Mouse (Mus musculus): ENCODE measurements around the gene Gm9736. TPM values are rescaled to one million over a fixed set of nuclear protein-coding genes. Genes with fewer than 3 reads are reported as not detected.
"Not testable (repeated sequence)": the region's sequence is repeated elsewhere in the genome, so short reads cannot be mapped to it uniquely, and the experiment has no call there.

Gene Gm9736
- not detected in 2 replicates for polyA plus RNA-seq (2015; fragmentation: Nextera tagmentation; extraction: Ambion mirVana)

DNA sequence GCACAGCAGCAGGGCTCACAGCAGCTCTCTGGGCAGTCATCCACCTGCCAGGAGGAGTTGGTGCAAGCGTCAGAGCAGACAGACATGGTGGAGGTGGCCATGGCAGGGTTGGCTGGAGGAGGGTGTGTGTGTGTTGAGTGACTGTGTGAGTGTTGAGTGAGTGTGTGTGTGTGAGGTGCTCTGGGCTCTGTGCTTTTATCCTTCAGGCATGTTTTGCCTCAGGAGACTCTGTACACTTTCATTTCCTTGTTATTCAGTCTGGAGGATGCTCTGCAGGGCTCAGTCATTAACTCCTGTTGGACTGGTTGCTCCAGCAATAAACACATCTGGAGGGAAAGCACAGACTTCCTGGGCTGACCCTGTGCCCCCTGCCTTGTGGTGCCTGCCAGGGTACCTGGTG is at the start of gene Gm9736:
Gm9736 (minus strand) TSS at position 101 of the 400 bp plus-strand sequence.
- H3K9ac ChIP-seq; H3K36me3 ChIP-seq; H3K27ac ChIP-seq; ATAC-seq (ENCODE audit: insufficient read depth, low FRiP score, low read depth); H3K4me1 ChIP-seq; H3K9me3 ChIP-seq; H3K27me3 ChIP-seq (replicated peaks); H3K4me3 ChIP-seq (replicated peaks); H3K4me2 ChIP-seq: not testable (repeated sequence)
- 62% methylated on average over 1 of the region's 1 CpGs for WGBS

DNA sequence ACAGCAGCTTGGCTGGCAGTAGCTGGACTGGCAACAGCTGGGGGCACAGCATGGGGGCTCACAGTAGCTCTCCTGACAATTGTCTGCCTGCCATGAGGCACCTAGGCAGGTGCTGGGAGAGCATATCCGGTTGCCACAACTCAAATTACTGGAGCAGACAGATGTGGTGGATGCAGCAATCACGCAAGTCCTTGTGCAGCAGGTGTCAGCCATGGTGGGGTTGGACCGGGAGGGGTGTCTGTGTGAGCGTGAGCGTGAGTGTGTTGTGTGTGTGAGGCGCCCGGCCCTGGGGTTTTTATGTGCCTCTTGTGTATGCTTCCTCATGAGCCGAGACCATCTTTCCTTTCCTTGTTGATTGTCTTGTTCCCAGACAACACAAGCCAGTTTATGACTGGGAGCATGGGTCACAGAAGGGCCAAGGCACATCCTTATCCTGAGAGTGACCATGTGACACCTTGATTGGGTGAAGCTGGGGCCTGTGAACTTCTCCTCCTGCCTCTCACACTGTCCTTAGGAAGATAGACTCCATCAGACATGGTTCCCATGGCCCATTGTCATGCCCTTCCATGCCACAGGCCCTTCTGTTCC is 47.9 kb upstream of the Gm9736 start, which contains the start of gene Gm19668:
Gm19668 (minus strand) TSS at position 213 of the 588 bp plus-strand sequence.
- Histone ChIP-seq H3K27me3 (replicated peaks) (no peaks in the 10 kb centered on the region), H3K4me2 (no peak within 1 kb of the TSS), H3K27ac (no peak within 1 kb of the TSS), H3K4me1 (0 out of 2 replicates have a peak, but pooled peaks cover 4% of the 10 kb centered on the region), H3K9me3 (no peaks in the 10 kb centered on the region), H3K36me3 (no peaks in the 10 kb centered on the region), H3K9ac (no peak within 1 kb of the TSS), H3K4me3 (replicated peaks) (no peak within 1 kb of the TSS)
- ATAC-seq (ENCODE audit: insufficient read depth, low FRiP score, low read depth), result no peak
- 68% methylated on average over 8 of the region's 8 CpGs for WGBS

DNA sequence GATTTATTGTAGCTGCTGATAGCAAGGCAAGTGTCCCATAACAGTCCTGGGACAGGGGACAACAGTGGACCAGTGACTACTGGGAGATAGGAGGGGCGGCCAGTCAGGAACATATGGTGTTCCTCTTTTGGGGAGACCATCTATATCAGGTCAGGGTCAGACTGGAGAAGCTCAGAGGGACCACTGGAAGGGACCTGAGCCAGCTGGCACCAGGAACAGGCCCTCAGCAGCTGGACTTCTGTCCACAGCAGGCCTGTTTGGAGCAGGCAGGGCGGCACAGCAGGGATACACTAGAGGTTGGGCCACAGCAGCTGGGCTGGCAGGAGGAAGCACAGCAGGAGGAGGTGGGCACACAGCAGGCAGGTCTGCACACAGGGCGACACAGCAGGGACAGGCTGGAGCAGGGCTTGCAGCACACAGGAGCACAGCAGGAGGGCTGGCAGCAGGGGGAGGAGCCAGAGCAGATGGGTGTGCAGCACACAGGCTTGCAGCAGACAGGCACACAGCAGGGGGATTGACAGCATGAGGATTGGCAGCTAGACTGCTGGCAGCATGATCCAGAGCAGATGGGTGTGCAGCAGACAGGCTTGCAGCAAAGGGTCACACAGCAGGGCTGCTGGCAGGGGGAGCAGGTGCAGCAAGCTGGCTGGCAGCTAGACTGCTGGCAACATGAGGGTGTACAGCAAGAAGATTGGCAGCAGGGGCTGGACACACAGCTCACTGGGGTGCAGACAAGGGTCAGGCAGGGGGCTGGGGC is 47.2 kb upstream of the Gm9736 start:
- not testable (repeated sequence) for H3K9ac ChIP-seq; ATAC-seq (ENCODE audit: insufficient read depth, low FRiP score, low read depth); H3K9me3 ChIP-seq; H3K27ac ChIP-seq; H3K4me1 ChIP-seq; H3K36me3 ChIP-seq; H3K4me3 ChIP-seq (replicated peaks); H3K4me2 ChIP-seq; H3K27me3 ChIP-seq (replicated peaks)
- WGBS, result 53% methylated on average over 3 of the region's 3 CpGs

DNA sequence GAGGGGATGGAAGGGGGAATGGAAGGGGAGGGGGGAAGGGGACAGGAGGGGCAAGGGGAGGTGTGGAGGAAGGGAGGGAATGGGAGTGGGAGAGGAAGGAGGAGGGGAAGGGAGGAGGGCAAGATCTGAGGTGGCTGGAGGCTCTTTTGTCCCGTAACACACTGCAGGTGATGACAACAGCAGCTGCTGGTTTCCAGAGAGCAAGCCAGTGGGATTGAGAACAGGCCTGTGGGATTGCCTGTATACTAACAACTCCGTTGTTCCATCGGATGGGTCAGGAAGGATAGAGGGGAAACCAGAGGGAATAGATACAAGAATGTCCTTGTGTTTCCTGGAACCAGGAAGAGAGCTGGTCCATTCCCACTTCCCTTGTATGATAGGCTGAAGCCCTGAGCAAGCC is 46.5 kb upstream of the Gm9736 start:
- H3K27ac ChIP-seq, result no peak overlapping the region
- no peak overlapping the region for H3K4me3 ChIP-seq (replicated peaks)
- 0 out of 2 replicates have a peak, but pooled peaks cover 4% of the 10 kb centered on the region for H3K4me1 ChIP-seq
- no peaks in the 10 kb centered on the region for H3K36me3 ChIP-seq
- ATAC-seq (ENCODE audit: insufficient read depth, low FRiP score, low read depth), result no peak
- no peak overlapping the region for H3K4me2 ChIP-seq
- no peaks in the 10 kb centered on the region for H3K9me3 ChIP-seq
- WGBS, result 24% methylated on average over 3 of the region's 3 CpGs
- H3K9ac ChIP-seq, result no peak overlapping the region
- no peaks in the 10 kb centered on the region for H3K27me3 ChIP-seq (replicated peaks)

DNA sequence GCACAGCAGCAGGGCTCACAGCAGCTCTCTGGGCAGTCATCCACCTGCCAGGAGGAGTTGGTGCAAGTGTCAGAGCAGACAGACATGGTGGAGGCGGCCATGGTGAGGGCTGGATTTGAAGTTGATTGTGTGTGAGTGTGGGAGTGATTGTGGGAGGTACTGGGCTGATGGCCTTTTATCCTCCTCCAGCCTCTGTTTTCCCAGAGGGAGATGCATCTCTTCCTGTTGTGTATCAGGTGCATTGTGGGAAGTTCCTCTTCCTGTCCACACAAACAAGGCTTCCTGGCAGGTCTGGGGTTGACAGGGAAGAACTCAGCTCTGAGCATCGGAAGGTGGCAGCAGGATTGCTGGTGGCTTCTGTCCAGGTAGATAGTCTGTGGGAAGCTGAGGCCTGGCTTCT is 43.8 kb upstream of the Gm9736 start, which contains the start of gene Gm9639:
Gm9639 (minus strand) TSS at position 101 of the 400 bp plus-strand sequence.
- no peak within 1 kb of the TSS for H3K9ac ChIP-seq
- ATAC-seq (ENCODE audit: insufficient read depth, low FRiP score, low read depth), result no peak
- 0 out of 2 replicates have a peak, but pooled peaks cover 4% of the 10 kb centered on the region for H3K4me1 ChIP-seq
- no peak within 1 kb of the TSS for H3K4me2 ChIP-seq
- WGBS, result 34% methylated on average over 2 of the region's 2 CpGs
- no peak within 1 kb of the TSS for H3K27ac ChIP-seq
- no peaks in the 10 kb centered on the region for H3K36me3 ChIP-seq
- H3K27me3 ChIP-seq (replicated peaks), result no peaks in the 10 kb centered on the region
- H3K9me3 ChIP-seq, result no peaks in the 10 kb centered on the region
- H3K4me3 ChIP-seq (replicated peaks), result no peak within 1 kb of the TSS

DNA sequence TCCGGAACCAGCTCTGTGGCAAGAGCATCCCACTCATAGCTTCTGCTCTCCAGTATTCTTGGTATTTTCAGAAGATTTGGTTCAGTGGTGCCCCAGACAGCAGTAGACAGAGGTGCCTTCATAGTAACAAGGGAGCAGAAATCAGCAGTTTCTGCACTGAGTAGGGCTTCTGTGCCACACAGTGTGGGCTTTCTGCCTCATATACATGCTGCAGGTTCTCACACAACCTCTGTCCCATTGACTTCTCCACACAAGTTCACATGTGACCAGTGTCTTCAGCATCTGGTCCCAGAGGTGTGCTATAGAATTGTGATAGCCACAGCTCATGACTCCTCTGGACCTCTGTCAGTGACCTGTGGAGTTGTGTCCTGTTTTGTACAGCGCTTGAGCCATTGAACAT is 37.5 kb upstream of the Gm9736 start:
- H3K4me2 ChIP-seq, result no peak overlapping the region

DNA sequence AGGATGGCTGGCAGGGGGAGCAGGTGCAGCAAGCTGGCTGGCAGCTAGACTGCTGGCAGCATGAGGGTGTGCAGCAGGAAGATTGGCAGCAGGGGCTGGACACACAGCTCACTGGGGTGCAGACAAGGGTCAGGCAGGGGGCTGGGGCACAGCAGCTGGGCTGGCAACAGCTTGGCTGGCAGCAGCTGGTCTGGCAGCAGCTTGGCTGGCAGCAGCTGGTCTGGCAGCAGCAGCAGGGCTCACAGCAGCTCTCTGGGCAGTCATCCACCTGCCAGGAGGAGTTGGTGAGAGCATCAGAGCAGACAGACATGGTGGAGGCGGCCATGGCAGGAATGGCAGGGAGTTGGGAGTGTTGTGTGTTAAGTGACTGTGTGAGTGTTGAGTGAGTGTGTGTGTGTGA is 36.7 kb upstream of the Gm9736 start, which contains the start of gene Gm7137:
Gm7137 (minus strand) TSS at position 325 of the 400 bp plus-strand sequence.
- not testable (repeated sequence) for H3K4me2 ChIP-seq; H3K36me3 ChIP-seq; H3K9me3 ChIP-seq; H3K27me3 ChIP-seq (replicated peaks); ATAC-seq (ENCODE audit: insufficient read depth, low FRiP score, low read depth); H3K27ac ChIP-seq; H3K4me1 ChIP-seq; H3K4me3 ChIP-seq (replicated peaks); H3K9ac ChIP-seq
- 36% methylated on average over 1 of the region's 1 CpGs for WGBS

More for the DNA sequence above, 37.5 kb upstream of the Gm9736 start:
- no peaks in the 10 kb centered on the region for H3K36me3 ChIP-seq
- no peak overlapping the region for H3K9ac ChIP-seq
- H3K27ac ChIP-seq, result no peak overlapping the region
- no peak overlapping the region for H3K4me3 ChIP-seq (replicated peaks)
- no peaks in the 10 kb centered on the region for H3K9me3 ChIP-seq
- no peaks in the 10 kb centered on the region for H3K27me3 ChIP-seq (replicated peaks)
- whole genome bisulfite sequencing, result 71% methylated on average over 2 of the region's 2 CpGs
- no peak for ATAC-seq (ENCODE audit: insufficient read depth, low FRiP score, low read depth)
- no peaks in the 10 kb centered on the region for H3K4me1 ChIP-seq

DNA sequence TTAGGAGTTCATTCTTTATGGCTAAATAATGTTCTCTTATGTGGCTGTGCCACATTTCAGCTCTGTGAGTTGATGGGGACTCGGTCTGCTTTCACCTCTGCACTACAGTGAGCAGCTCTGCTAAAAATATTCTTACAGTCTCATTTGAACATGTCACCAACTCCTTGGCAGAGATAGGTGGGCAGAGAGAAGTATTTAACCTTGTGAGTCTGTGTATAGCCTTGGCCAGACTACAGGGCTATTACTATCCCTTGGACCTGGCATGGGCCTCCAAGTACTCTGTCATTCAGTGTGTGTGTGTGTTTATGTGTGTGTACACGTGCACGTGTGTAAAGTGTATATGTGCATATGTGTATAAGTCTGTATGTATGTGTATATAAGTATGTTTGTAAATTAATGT is 32.2 kb upstream of the Gm9736 start:
- ATAC-seq (ENCODE audit: insufficient read depth, low FRiP score, low read depth); H3K27me3 ChIP-seq (replicated peaks); H3K4me2 ChIP-seq; H3K36me3 ChIP-seq; H3K9me3 ChIP-seq; H3K4me1 ChIP-seq; H3K27ac ChIP-seq; H3K9ac ChIP-seq; H3K4me3 ChIP-seq (replicated peaks): not testable (repeated sequence)
- WGBS, result 70% methylated on average over 3 of the region's 3 CpGs

DNA sequence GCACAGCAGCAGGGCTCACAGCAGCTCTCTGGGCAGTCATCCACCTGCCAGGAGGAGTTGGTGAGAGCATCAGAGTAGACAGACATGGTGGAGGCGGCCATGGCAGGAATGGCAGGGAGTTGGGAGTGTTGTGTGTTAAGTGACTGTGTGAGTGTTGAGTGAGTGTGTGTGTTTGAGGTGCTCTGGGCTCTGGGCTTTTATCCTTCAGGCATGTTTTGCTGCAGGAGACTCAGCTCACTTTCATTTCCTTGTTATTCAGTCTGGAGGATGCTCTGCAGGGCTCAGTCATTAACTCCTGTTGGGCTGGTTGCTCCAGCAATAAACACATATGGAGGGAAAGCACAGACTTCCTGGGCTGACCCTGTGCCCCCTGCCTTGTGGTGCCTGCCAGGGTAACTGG is 31.3 kb upstream of the Gm9736 start, which contains the start of gene Gm3250:
Gm3250 (minus strand) TSS at position 101 of the 400 bp plus-strand sequence.
- H3K4me2 ChIP-seq; H3K36me3 ChIP-seq; H3K27me3 ChIP-seq (replicated peaks); H3K9ac ChIP-seq; H3K4me3 ChIP-seq (replicated peaks); H3K9me3 ChIP-seq; H3K27ac ChIP-seq; ATAC-seq (ENCODE audit: insufficient read depth, low FRiP score, low read depth); H3K4me1 ChIP-seq: not testable (repeated sequence)
- WGBS, result 40% methylated on average over 1 of the region's 1 CpGs

DNA sequence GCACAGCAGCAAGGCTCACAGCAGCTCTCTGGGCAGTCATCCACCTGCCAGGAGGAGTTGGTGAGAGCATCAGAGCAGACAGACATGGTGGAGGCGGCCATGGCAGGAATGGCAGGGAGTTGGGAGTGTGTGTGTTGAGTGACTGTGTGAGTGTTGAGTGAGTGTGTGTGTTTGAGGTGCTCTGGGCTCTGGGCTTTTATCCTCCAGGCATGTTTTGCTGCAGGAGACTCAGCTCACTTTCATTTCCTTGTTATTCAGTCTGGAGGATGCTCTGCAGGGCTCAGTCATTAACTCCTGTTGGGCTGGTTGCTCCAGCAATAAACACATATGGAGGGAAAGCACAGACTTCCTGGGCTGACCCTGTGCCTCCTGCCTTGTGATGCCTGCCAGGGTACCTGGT is 25.7 kb upstream of the Gm9736 start, which contains the start of gene Gm7138:
Gm7138 (minus strand) TSS at position 101 of the 400 bp plus-strand sequence.
- not testable (repeated sequence) for H3K27ac ChIP-seq; H3K9ac ChIP-seq; H3K27me3 ChIP-seq (replicated peaks); H3K36me3 ChIP-seq; H3K4me2 ChIP-seq; ATAC-seq (ENCODE audit: insufficient read depth, low FRiP score, low read depth); H3K4me3 ChIP-seq (replicated peaks); H3K9me3 ChIP-seq; H3K4me1 ChIP-seq
- 76% methylated on average over 1 of the region's 1 CpGs for WGBS

DNA sequence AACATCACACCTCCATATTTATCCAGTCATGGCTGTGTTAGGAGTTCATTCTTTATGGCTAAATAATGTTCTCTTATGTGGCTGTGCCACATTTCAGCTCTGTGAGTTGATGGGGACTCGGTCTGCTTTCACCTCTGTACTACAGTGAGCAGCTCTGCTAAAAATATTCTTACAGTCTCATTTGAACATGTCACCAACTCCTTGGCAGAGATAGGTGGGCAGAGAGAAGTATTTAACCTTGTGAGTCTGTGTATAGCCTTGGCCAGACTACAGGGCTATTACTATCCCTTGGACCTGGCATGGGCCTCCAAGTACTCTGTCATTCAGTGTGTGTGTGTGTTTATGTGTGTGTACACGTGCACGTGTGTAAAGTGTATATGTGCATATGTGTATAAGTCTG is 21.0 kb upstream of the Gm9736 start:
- H3K9me3 ChIP-seq; H3K27me3 ChIP-seq (replicated peaks); H3K4me1 ChIP-seq; H3K9ac ChIP-seq; ATAC-seq (ENCODE audit: insufficient read depth, low FRiP score, low read depth); H3K4me3 ChIP-seq (replicated peaks); H3K27ac ChIP-seq; H3K4me2 ChIP-seq; H3K36me3 ChIP-seq: not testable (repeated sequence)
- WGBS, result 85% methylated on average over 3 of the region's 3 CpGs

DNA sequence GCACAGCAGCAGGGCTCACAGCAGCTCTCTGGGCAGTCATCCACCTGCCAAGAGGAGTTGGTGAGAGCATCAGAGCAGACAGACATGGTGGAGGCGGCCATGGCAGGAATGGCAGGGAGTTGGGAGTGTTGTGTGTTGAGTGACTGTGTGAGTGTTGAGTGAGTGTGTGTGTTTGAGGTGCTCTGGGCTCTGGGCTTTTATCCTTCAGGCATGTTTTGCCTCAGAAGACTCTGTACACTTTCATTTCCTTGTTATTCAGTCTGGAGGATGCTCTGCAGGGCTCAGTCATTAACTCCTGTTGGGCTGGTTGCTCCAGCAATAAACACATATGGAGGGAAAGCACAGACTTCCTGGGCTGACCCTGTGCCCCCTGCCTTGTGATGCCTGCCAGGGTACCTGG is 20.1 kb upstream of the Gm9736 start, which contains the start of gene Gm3238:
Gm3238 (minus strand) TSS at position 101 of the 400 bp plus-strand sequence.
- not testable (repeated sequence) for H3K27ac ChIP-seq; H3K4me1 ChIP-seq; H3K27me3 ChIP-seq (replicated peaks); H3K4me2 ChIP-seq; H3K4me3 ChIP-seq (replicated peaks); H3K9ac ChIP-seq; H3K36me3 ChIP-seq; H3K9me3 ChIP-seq; ATAC-seq (ENCODE audit: insufficient read depth, low FRiP score, low read depth)
- WGBS, result 75% methylated on average over 1 of the region's 1 CpGs
